Mouse (Mus musculus) v-Abl transformed pro-B cells (cell line): Measurements from ENCODE around the gene Samd4b.

Experiments used
- in situ Hi-C, 2 experiments: fragments of 400-800 bp; cut with MboI; formaldehyde crosslinking; loops; one replicate each; pipeline ENCODE4 v1.15.1; 2025; ENCODE audit not compliant: unreplicated experiment in 2 of 2

Samd4b gene

DNA sequence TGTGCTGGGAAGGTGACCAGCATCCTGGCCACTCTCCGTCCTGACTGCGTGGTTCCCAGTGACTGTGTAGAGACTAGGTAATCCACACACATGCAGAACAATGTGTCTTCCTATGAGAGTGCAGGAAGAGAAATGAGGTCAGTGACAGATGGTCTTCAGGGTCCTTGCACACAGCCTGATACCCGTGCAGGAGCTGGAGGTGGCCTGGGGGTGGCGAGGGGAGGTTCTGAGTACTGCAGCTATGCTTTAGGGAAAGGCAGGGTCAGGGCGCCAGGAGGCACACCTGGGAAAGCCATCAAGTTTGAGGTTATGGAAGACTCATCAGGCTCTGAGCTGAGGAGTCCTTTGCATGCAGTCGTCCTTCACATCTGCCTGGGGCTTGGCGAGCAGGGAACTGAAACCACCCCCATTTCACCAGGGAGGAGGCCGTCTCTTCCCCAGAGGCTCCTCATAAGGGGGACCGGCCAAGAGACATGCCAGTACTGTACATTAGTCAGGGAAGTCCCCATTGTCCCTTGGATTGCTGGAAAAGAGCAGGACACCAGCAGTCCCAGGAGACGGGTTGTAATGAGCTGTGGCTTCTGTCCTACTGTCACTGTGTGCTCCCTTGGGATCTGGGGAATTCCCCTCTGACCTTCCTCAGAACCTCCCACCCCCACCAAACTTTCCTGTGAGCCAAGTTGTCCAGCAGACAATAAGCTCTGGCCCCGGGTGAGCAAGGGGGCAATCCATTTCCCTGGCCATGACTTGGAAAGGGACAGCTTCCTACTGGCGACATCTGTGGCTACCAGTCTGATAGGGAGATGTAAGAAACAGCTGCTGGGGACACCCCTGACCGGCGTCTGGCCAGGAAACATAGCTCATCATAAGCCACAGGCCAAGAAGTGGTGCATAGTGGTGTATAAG is 4.5 kb downstream of the Samd4b start:
- in situ Hi-C loops, result loop anchor here in 1 of 2 experiments (10.0 kb wide), 1 partner anchor 219 kb away; the partner anchor contains the start of gene Plekhg2

DNA sequence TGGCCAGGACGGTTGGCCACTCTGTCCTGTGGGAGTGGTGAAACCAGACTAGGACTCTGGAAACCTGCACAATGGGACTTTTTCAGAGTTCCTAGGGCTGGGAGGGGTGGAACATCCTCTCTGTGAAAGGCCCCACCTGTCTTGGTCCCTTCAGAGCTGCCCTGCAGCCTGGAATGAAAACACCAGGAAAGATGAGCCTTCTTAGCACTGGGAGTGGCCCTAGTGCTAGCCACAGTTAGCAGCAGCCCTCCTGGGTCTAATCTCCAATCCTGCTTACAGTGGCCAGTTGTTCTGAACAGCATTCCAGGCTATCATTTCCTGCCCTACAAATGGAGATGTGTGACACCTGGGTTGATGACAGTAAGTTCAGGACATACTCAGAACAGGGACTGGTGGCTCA is 6.1 kb downstream of the Samd4b start:
- in situ Hi-C loops, result loop anchor here in 1 of 2 experiments (10.0 kb wide), 1 partner anchor 217 kb away; the partner anchor contains the start of gene Plekhg2

DNA sequence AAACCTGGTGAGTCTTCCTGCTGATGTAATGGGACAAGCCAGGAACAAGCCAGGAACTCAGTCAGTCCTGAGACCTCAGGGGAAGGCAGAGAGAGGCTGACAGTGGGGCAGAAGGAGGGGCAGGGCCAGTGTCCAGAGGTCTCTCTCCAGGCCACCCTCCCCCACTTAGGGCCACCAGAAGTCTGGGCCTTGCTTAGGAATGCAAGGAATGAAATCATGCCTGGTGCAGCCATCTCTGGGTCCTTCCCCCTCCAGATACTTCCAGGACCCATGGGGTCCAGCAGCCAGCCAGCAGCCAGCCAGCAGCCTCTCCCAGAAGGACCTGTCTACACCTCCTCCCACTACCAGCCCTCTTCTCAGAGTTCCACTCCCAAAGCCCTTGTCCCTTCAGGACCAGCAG is 10.3 kb downstream of the Samd4b start:
- in situ Hi-C loops, result no loop called here

DNA sequence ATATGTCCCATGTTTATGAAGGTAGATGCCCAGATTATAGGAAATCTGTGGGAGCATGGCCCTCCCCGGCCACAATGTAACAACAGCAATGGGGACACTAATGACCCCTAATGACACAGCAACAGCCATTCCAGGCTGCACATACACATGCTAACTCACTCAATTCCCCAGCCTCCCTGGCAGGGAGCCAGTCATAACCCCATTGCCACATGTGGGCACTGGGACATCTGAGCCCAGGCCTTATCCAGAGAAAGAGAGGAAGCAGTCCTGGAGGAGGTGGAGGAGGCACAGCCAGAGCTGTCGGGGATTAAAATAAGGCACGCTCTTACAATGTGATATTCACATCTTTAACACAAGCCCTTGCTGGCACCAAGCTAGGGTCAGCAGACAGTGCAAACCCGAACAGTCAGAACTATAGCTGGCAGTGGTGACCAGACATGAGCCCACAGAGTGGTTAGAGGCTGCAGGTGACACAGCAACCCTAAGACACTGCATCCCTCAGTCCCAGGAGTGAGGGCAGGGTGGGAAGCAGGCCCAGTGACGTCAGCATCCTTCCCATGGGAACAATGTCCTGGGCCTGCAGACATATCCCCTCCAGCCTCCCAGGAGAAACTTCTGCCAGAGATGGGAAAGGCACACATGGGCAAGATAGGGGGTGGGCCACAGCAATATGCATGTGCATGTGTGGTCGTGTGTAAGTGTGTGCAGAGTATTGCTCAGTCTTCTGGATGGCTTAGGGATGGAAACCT is 11.1 kb downstream of the Samd4b start:
- in situ Hi-C loops, result no loop called here

DNA sequence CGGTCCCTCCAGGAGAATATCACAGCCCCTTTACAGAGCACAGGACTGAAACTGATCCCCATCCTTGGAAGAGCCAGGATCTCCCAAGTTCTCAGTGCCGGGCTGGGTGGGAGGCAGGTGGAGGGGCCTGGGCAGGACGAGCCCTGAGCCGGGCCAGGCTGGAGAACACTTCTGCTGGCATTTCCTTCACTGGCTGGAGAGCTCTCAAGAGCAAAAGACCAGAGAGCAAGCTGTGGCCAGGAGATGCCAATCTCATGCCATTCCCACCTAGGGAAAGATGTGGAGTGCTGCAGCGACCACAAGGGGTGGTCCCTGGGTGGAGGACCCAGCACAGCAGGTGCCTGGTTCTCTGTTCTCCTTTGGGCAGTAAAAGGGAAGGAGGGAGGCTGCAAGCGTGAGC is 12.9 kb downstream of the Samd4b start:
- in situ Hi-C loops, result no loop called here

DNA sequence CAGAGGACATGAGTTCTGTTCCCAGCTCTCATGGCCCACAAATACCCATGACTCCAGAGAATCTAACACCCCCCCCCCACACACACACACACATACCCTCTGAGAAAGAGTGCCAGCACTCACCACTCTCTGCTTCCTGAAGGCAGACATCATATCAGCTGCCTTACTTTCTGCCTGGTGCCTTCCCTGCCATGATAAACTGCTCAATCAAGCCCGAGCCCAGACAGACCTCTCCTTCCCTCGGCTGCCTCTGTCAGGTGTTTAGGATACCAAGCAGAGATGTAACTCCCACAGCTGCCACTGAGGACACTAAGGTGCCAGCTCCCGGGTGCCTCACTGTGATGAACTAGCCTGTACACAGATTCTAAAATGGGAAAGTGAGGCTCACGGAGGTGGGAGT is 13.5 kb downstream of the Samd4b start:
- in situ Hi-C loops, result no loop called here

DNA sequence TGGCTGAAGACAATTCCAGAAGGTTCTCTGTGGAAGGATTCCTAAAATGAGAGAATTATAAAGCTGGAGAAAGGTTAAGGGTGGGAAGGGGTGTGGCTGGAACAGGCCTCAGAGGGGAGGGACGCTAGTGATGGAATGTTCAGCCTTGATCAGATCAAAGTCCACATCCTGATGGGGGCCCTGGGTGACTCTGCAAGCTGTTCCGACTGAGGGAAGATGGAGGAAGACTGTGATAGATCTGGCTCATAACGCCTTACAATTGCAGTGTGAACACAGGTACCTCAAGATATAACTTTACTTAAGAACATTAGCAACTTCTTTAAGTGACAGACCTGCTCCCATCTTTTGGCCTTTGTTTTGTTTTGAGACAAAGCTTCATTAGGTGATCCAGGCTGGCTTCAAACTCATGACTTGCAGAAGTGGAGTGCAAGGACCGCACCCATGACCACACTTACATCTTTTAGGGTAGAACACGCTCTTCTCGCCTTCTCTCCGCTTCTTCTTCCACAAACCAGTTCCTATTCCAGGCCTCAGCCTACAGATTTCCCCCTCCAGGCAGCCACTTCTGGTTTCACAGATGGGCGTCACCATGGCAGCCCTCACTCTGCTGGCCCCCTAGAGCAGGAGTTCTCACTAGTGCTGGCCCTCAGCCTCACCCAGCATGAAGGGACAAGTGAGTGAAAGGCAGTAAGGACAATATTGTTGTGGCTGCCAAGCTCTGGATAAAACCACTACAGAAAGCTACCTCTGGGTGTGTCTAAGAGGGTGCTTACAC is 14.2 kb downstream of the Samd4b start:
- in situ Hi-C loops, result no loop called here

DNA sequence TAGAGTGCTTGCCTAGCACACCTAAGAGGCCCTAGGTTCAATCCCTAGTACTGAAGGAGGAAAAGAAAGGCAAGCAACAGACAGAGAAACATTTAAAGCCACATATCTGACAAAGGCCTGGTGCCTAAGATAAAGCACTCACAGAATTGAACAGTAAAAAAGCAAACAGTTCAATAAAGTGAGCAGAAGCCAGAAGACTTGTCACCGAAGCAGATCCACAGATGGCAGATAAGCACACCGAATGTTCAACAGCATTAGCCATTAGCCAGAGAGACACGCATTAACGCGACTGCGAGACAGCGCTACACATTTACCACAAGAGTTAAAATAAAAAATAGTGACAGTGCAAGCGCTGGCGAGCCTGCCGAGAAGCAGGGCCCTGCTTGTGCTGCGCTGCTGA is 15.1 kb downstream of the Samd4b start:
- in situ Hi-C loops, result no loop called here

DNA sequence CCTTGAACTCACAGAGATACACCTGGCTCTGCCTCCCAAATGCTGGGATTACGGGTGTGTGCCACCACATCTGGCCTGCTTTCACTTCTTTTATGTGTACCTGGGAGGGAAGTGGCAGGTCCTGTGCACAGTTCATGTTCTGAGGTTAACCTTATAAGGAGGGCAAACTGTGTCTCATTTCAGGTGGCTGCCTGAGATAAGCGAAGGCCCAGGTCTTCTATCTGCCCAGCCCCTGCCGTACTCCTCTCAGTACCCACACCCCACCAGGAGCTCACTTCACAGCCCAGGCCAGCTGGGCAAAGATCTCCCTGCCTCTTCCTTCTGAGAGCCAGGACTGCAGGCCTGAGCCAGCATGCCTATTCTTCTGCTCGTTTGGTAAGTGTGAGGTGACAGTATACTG is 16.2 kb downstream of the Samd4b start:
- in situ Hi-C loops, result no loop called here

DNA sequence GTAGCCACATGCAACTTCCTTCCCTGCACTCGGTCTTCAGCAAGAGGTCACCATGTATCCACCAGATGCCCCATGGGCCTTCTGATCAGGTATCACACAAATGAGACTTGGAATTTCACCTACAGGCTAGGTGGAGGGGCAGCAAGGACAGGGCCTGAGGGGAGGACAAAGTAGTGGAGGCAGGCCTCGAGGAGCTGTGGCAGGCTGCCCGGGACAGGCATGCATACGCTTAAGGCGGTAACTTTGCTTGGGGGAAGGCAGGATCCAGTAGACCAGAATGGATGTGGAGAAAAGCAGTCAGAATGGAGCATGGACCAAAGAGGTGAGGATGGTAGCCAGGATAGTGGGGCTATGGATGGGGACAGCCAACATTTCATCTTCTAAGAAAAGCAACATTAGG is 18.1 kb downstream of the Samd4b start:
- in situ Hi-C loops, result no loop called here

DNA sequence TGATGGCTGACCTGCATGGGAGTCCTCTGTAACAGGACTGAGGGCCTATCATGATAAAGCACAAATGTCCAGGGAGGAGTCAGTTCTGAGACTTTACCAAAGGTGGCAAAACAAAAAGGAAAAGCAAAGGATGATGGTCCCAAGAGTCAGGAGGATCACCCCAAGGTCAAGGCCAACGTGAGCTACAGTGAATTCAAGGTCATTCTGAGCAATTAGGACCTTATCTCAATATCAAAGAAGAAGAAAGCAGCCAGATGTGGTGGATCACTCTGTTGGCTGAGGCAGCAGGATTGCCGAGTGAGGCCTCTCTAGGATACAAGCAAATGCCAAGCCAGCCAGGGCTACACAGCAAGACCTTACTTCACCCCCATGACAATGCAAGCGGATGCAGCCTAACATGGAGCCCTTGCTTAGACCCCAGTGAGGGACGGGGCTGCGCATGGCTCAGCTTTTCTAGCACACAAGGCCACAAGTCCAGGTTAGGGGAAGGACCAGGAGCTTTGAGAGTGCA is 19.3 kb downstream of the Samd4b start:
- in situ Hi-C loops, result no loop called here

DNA sequence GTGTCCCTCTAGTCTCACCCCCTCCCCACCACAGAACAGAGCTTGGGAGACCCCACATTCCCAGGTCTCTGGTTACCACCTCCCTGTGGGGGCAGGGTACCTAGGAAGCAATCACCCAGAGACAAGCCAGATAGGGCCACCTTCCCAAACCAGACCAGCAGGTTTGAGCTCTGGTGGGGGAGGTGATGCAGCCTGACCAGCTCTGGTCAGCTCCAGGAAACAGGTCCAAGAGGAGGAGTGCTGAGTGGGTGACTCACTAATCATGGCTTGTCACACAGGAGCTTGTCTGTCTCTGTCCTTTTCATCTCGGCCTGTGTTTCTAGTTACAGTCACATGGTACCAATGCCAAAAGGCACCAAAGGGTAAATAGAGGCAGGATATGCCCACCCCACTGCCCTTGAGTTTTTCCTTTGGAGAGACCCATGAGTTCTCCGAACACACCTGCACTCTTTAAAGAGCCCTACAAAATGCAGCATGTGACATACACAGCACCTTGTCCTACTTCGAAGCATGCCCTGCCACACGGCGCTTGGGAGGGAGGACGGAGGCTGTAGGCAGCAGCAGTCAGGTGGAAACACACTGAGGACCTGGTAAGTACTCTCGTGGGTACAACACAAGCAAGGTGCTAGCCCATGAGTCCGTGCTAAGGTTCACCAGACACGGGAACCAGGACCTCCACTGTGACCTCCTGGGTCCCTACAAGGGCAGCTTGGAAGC is 20.0 kb downstream of the Samd4b start:
- in situ Hi-C loops, result no loop called here

DNA sequence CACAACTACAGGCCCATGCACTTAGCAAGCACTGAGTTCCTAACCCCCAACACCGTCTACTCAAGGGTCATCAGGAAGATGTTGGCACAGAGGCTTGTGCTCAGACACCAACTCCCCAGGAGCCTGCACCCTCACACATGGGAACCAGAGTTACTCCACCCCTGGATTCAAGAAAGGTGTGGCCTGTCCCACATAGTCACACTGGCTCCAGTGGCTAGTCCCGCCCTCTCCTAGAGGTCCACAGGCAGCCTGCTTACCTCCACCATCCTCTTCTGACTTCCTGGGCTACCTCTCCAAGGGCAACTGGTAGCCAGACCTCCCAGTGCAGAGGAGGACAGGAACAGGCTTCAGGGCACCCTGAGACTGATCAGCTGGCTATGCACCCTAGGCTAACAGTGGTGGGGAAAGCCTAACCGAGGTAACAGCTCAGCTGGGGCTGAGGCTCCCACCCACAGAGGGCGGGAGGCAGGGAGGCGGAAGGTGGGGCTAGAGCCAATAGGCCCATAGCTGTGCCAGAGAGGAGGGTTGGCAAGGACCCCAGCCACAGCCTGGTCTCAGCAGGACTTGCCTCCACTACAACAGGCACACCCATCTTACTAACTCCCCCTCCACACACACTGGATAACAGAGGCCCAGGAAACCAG is 21.6 kb downstream of the Samd4b start:
- in situ Hi-C loops, result no loop called here

DNA sequence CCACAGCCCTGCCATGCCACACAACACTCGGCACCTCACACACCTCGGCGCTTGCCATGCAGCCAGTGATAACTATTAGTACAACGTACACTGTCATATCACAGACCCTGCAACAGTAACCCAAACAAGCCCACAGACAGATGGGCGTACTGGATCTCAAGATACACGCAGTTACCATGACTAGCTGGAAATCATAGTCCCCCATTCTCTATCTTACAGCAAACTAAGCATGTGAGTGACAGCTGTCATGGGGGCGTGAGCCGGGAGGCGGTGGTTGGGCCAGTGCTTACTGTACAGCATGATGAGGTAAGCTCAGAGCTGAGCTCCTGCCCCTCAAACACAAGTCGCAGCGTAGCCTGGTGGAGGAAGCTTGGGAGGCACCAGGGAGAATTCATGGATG is 22.3 kb downstream of the Samd4b start:
- in situ Hi-C loops, result no loop called here

DNA sequence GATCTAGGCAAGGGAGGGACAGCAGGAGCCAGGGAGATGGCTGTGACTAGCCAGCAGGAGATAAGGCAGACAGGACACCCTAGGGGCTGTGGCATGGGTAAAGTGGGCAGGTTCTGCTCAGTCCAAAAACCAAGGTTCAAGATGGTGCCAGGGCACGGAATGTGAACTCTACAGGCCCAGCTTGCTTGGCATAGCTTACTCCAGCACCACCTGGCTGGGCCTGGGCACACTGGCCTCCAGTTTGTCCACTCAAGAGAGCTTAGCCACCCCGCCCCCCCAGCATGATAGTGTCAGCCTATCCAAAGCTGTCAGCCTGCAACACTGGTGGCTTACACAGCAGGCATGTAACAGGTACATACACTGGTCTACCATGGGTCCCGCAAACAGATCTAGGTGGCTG is 24.7 kb downstream of the Samd4b start:
- in situ Hi-C loops, result no loop called here

DNA sequence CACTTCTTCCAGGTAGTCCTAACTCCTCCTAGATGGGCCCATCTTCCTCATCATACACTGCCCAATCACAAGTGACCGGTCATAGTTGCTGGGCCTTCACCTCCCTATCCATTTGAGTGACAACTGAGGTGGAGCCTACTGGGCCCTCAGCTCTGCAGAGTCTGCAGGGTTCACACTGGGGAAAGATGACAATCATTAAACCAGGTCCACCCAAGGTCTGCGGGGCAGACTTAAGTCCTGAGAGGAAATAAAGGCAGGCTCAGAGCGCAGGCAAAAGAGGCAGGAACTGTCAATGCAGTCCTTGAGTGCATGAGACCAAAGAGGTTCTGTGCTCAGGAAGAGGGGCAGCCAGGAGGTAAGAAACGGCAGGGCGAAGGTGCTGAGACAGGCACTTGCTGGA is 25.3 kb downstream of the Samd4b start:
- in situ Hi-C loops, result no loop called here

DNA sequence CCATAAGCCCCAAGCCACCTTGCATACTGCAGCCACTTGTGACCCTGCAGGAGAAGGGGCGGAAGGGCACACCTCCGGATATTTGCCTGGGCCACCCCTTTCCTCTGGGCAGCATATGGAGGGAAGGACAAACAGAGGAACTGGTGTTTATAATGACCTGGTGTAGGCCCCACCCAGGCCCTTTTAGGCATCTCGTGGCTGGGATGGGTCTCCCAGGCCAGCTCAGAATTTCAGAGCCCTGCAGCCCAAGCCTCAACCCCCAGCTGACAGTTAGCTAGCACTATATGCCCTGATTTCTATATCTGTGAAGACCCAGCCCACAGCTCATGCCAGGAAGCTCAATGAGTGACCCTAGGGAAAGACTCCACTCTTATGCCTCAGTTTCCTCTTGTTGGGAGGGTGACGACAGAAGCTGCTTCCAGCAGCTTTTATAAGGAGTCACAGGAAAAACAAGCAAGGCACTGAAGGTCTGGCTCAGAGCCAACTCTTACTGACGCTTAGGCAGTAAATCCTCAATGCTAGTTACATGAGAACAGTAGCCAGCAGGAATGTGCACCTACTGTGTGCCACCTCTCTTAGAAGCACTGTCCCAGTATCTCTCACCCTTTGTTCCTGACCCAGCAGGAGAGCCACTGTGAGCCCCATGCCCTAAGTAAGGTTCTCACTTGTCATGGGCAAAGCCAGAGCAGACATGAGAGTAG is 26.8 kb downstream of the Samd4b start:
- in situ Hi-C loops, result no loop called here

DNA sequence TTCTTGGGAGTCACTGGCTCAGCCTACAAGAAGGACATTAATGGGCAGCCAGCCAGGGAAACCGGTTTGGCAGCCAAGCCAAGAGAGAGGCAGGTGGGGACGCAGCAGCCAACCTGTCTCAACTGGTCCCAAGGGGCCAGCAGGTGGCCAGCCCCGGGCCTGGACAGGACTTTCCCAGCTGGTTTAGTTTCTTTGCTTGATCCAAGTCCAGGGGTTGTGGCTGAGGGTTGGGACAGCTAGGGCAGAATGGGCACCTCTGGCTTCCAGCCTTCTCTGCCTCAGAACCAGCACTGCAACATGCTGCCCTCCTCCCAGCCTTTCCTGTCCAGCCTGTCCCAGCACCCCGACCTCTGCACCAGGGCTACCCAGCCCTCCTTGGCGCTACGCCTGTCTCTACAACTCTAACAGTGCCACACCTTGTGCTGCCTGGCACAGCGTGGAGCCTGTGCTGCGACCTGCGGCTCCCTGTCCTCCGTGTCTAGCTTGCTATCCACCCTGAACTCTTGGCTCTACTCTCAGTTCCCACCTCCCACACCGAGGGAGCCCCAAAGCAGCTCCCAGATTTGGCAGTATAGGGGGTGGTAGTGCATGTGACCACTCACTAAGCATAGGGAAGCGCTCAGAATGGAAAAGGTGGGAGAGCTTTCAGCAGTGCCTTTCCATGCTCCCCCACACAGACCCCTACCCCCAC is 27.5 kb downstream of the Samd4b start:
- in situ Hi-C loops, result no loop called here
